Mouse (Mus musculus) megakaryocyte, embryonic 14.5 days (primary cell): ENCODE measurements around the gene Egfem1.

Source experiments
- FLI1 ChIP-seq: IDR thresholded peaks from 2 replicates; pipeline ENCODE4 v1.6.1; 2012; ENCODE audit warnings: low read length, inconsistent platforms, mixed read lengths
- GATA1 ChIP-seq: IDR thresholded peaks from 3 replicates; pipeline ENCODE4 v1.6.1; 2012; ENCODE audit warnings: mixed read lengths, low read length, inconsistent platforms, borderline replicate concordance

DNA sequence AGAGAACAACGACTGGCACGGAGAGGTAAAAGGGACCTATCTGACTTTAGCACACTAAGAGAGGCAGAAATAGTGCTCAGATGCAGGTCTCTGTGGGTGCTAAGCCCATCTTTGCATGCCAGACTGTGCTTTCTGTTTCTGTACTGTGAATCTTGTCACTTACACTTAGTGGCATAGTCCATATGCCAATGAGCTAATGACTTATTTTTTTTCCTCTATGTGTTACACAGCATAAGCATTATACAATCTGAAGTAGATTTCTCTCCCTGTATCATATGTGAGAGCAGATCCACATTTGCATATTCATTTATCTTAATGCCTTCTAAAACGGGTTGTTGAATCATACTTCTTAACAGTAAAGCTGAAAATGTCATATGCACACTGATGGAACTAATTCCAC is 317.2 kb downstream of the Egfem1 start:
- no peak for TF ChIP-seq GATA1
- TF ChIP-seq FLI1: no peak
